Mouse (Mus musculus) urinary bladder, postnatal 25 days (tissue): ENCODE measurements around the gene Pdia5.
A peak's percentile ranks its signal among the peaks of the same experiment; 100 is the strongest.

Experiments
- DNase-seq: peaks from one replicate; pipeline ENCODE4 v3.0.0; 2022; ENCODE audit warnings: low spot score

The Pdia5 gene

GRCm38 (mm10) chr16:35490231-35491070 lies at the start of gene Pdia5:
TSS of gene Pdia5 (minus strand) at chr16:35490873.
- peak; percentile 81 for DNase-seq

DNA sequence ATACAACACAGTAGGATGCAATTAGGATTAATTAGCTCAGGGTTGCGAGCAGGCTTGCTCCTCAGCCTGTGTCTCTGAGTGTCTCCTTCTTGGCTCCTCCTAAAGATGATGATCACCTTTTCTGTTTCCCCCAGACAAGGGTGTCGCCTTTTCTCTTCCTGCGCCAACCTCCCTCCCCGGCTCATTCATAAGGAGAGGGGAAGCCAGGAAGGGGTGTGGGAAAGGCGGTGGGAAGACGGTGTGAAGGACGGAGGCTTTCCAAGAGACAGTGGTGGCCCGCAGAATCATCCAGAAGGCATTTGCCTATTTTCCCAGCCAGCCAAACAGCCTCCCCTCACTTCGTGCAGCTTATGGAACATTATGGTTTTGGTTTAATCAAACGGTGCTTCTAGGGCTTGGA lies 48.4 kb upstream of the Pdia5 start:
- DNase-seq: no peak

- DNase-seq: no peak
Measured at GRCm38 (mm10) chr16:35537651-35538050, 47.0 kb upstream of the Pdia5 start.

DNA sequence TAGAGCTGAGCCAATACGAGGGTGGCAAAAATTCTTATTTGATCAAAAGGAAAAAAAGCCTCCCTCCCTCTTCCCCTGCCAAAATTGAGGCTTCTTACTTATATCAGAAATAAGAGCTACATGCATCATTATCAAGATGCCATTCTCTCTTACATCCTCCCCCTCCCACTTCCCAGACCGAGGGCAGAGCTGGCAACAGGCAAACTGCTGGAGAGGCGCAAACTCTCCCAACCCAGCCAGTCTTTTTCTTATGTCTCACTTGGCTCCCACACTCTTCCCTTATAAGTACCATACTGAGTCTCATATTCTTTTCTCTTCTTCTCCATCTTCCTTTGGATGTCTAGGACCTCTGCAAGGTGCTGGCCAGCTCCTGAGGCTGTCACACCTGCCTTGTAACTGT lies 44.0 kb upstream of the Pdia5 start:
- DNase-seq: no peak

- no peak for DNase-seq
Measured at GRCm38 (mm10) chr16:35524200-35524599, 33.5 kb upstream of the Pdia5 start.

DNA sequence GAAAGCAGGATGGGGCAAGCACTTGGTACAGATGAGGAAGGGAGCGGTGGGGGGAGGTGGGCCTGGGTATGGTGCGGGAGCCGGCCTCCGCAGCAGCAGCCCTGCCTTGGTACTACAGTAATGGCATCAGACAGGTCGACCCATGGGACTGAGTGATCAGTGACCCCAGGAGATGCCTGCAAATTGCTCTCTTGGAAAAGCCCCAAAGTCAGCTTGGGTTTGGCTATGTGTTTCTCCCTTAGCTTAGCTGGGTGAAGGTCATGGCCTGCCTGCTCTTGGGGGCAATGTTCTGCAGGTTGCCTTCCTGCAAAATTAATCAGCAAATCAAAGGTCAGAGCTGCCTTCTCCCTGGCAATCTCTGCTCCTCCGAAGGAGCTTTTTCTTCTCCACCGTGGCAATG lies 28.6 kb upstream of the Pdia5 start:
- DNase-seq: no peak

GRCm38 (mm10) chr16:35517976-35518951 lies 27.6 kb upstream of the Pdia5 start:
- DNase-seq: peak; percentile 8

DNA sequence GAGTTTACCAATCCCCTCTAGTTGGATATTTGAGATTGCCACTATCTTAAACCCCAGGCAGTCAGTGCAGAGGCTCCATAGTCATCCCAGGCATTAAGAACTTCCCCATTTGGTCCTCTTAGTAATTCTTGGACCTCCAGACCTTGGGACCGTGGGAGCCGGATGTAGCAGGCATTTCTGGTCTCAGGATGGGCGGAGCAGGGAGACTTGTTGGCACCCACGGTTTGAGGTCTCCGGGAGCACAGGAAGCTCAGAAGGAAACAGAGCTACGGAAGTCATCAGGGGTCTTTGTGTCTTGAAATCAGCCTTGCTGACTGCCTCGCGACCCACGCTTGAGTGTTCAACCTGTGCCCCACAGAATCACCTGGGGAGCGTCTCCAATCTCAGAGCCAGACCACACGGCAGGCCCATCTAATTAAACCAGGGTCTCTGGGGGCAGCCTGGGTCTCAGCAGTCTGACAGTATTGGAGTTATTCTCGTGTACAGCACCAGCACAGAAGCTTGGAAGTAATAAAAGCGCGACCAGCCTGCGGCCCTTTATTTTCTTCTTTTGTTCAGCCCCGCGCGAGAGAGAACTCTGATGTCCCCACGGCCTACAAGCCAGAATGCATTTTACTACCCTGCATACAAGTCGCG lies 25.4 kb upstream of the Pdia5 start:
- no peak for DNase-seq

DNA sequence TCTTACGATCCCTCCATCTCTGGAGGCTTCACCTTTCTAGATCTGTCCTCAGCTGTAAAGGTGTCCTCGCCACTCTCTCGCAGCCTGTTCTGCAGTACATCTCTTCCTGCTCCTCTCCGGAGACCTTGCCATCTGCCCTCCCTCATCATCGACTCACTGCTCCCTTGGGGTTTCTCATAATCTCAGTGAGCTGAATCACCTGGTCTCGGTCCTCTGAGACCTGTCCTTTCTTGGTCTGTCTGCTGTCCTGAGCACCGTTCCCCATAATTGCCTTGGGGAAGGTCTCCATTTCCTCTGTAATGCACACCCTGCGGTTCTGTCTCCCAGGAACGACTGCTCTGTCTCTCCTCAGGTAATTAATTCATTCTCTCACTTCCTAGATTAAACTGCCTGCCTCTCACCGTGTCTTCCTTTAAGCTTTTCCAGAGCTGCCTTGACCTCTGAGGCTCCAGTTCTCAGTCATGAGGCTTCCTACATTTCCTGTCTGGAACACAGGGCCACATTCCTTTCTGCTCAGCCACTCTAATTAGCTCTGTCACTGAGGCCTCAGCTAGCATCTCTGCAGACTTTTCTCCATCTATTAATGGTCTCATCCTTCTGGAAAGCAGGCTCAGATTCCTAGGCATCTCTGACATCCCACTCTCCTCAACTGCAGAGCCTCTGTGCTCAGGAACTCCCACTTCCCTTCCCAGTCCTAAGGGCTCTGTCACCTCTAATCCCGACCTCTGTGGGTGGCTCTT lies 18.8 kb upstream of the Pdia5 start:
- DNase-seq: no peak

DNA sequence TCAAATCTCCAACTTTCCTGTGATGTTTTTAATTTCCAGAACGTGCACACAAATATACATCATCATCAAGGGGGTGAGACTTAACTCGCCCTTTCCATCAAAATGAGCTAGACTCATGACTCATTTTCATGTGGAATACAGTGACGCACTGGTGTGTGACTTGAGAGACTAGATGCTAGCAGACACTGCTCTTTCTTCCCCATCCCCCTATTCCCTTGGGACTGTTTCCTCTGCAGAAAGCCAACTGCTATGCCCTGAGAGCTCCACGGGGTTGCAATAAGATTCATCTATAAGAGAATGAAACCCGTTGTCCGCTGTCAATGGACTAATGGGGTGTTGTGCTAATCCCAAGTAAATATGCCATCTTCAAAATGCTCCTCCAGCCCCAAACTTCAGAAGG lies 17.9 kb upstream of the Pdia5 start:
- no peak for DNase-seq

DNA sequence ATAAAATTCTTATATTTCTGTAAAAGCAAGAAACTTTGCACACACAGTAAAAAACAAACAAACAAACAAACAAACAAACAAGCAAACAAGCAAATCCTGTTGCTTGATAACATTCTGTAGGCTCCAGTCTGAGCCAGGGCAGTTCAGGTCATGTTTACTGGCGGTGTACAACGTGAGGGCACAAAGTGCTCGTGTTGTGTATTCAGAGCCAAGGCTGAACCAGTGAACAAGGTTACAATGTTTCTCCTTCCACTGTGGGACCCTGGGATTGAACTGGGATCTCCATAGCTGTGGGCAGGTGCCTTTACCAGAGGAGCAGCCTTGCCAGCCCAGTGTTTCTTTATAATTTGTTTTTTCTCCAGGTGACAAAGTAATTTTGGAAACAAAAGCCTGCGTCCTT lies 15.1 kb upstream of the Pdia5 start:
- DNase-seq: no peak

DNA sequence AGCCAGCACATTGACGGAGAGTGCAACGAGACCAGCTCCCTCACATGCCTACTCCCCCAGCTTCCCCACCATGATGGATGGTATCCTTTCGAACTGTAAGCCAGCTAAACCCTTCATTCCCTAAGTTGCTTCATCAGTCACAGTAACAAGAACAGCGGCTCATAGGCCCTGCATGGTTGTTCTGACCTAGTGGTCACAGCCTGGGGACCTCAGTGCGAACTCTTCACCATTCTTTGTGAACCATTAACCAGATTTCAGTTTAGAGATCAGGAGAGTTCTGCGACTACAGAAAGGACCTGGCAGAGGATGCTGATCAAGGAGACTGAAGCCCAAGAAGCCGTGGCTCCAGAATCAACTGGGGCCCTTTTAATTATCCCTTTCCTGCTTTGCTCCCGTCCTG lies 13.6 kb upstream of the Pdia5 start:
- DNase-seq: no peak

GRCm38 (mm10) chr16:35502456-35502855 lies 11.8 kb upstream of the Pdia5 start:
- no peak for DNase-seq

GRCm38 (mm10) chr16:35501106-35501760 lies 10.6 kb upstream of the Pdia5 start:
- no peak for DNase-seq

DNA sequence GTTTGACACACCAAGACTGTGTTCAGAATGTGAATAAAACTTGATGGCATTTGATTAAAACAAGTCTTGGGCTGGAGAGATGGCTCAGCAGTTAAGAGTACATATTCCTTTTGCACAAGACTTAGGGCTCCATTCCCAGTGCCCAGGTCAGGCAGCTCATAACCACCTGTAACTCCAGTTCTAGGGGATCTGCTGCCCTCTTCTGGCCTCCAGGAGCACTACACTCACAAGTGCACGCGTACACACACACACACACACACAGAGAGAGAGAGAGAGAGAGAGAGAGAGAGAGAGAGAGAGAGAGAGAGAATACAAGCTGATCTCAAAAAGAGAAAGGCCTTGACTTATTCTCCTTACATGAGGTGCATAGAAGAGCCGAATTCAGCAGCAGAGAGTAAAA lies 9.7 kb upstream of the Pdia5 start:
- no peak for DNase-seq

DNA sequence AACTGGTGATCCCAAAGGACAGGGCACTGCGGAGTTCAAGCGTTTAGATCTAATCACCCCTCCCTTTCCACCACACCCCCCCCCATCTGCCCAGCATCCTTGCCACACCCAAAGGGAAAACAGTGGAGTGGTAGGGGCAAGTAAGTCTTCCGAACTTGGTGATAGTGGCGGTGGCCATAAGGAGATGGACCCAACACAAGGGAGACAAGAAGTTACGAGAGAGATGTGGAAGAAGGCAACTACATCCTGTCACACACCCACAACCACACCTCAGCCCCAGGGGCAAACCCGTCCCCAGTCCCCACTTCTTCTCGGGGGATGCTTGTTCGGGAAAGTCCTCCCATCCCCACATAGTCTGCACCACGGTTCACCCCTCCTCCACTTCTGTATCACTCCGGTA lies 880 bp downstream of the Pdia5 start:
- DNase-seq: no peak

DNA sequence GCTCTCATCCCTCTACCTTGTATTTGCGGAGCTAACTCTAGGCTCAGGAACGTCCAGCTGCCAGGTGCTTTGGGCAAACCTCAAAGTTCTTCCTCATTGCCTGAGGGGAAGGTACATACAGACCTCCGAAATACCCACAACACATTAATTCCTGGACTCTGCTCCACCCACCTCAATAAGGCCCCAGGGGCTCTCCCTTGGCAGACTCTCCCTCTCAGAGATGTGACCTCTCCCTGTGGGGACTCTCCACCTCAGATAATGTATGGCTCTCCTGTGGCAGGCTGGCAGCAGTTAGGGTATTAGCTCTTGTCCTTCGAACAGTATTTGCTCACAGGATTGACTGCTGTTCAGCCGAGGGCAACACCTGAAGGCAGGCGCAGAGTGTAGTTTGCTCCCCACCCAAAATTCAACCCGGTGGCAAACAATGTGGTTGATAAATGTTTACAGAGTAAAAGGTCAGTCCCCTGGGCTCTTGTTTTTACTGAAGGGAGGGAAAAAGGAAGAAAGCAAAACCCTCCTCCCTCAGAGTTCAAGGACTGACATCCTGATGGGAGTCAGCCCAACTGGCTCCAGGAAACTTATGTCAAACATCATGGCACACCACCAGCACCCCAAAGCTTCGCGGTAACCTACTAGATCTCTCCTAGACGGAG lies 1.5 kb downstream of the Pdia5 start:
- no peak for DNase-seq

DNA sequence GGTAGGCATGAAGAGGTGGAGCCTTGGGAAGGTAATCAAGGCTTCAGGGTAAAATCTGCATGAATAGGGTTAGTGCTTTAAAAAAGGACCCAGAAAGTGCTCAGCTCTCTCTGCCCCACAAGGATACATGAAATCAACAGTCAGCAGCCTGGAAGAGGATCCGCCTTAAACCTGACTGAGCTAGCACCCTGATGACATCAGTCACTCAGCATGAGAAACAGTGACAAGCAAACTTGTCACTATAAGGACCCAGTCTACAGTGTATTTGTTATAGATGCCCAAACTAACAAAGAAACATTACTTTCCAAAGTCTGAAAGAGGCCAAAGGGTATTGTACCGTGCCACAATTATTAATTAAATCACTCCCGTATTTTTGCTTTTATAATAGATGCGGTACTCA lies 2.9 kb downstream of the Pdia5 start:
- no peak for DNase-seq

DNA sequence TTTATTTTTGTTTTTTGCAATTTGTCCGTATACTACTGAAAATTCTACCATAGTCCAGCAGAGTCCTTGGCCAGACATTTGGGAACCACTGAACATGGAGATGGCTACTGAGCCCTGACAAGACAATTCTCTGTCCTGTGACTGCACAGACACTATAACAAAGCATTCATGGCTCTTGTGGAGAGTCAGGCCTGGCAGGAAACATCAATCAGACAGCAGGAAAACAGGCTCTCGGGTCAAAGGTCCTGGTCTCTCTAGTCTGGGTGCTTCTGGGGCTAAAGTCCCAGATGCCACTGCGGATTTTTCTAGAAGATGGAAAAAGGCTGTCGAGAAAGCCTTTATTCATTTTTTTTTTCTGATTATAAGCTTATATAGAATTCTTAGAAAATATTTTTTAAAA lies 3.6 kb downstream of the Pdia5 start:
- no peak for DNase-seq

DNA sequence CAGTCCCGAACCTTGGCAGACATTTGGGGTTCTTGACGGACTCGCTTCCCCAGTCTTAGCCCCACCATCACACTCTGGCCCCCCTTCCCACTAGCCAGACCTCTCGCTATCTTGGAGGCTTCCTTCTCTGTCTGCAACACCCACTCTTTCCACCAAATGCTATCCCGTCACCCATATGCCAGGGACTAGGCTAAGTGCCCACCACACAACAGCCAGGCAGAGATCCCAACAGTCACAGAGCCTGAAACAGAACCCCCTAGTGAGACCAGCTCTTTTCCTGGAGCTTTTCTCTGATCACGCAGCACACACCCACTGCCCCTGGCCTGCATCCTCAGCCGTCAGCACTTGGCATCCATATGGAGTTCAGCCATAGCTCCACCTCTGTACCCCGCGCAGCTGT lies 5.0 kb downstream of the Pdia5 start:
- no peak for DNase-seq
